Mouse (Mus musculus) testis, adult 2 months (tissue): Measurements from ENCODE around the gene Elmo1.

Source experiments
- CTCF ChIP-seq: fragments of 200-500 bp; IDR thresholded peaks from 2 replicates; pipeline ENCODE4 v1.5.1; 2012; ENCODE audit warnings: low read depth, mild to moderate bottlenecking, inconsistent platforms, low read length, moderate library complexity; ENCODE audit not compliant: control insufficient read depth, insufficient read depth, insufficient replicate concordance
- POLR2A ChIP-seq: fragments of 200-500 bp; IDR thresholded peaks from 2 replicates; pipeline ENCODE4 v1.6.1; 2012; ENCODE audit warnings: low read depth, mild to moderate bottlenecking, inconsistent platforms, low read length, moderate library complexity; ENCODE audit not compliant: control insufficient read depth

GRCm38 (mm10) chr13:20501923-20502322 lies 411.5 kb downstream of the Elmo1 start:
- TF ChIP-seq CTCF (no peak), POLR2A (no peak)
